Mouse (Mus musculus) inflammation-experienced regulatory T-cells, adult 16 weeks (primary cell): ENCODE data around the gene Nlrp6. TPM values are rescaled to one million over a fixed set of nuclear protein-coding genes. Genes with fewer than 3 reads are reported as not detected.

Experiments
- polyA plus RNA-seq: library from polyadenylated mRNA; unstranded; fragments of 100-300 nt; shearing (Covaris generic); gene quantifications from one replicate; pipeline ENCODE4 v1.2.1, GENCODE M21; 2017

The Nlrp6 gene
- not detected for polyA plus RNA-seq

DNA sequence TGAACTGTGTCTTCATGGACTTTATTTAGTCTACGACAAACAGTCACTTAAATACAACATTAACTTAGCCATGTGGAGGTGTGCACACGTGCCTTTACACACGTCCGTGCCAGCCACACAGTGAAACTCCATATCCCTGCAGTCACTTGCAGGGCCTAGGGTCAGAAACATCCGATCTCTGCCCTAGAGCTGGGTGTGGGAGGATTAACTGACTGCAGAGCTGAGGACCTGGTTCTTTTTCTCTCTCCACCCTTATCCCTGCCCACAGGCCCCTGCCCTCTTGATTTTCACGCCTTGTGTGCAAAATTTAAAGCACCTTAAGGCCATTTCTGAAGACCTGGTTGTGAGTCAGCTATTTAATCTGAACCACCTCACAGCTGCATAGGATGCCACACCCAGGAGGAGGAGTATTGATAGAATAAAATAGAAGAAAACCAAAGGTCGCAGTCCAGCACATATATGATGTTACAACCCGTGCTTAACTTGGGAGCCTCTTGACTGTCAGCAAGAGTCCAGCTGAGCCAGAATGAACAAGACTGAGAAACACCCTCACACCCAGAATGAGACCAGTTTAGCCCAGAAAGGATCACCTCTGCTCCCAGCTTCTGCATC is at the start of gene Nlrp6:
TSS of gene Nlrp6 (plus strand) at position 485 of the 612 bp plus-strand sequence.

GRCm38 (mm10) chr7:140881696-140882468 is 38.8 kb upstream of the Nlrp6 start, which contains the start of the genes Psmd13 and Sirt3:
Psmd13 (plus strand) TSS chr7:140881968.
Sirt3 (minus strand) TSS chr7:140882309.

DNA sequence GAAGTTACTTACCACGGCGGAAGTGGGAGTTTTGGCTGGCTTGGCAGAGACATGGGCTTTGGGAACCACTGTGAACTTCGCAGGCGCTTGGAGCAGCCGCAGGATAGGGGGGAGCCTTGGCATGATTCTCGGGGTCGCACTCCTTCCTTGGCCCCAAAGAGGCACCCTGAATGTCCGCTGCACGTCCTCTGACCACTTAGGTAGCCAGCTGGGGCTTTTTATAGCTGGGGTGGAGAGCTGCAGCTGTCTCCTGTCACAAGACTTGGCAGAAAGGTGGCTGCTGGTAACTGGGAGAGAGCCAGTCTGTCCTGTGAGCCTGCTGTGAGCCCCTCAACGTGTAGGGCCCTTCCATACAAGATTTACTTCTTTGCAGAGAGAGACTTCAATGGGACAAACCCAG is 20.5 kb upstream of the Nlrp6 start, which contains the start of gene Cox8b:
TSS of gene Cox8b (minus strand) at position 227 of the 400 bp plus-strand sequence.

DNA sequence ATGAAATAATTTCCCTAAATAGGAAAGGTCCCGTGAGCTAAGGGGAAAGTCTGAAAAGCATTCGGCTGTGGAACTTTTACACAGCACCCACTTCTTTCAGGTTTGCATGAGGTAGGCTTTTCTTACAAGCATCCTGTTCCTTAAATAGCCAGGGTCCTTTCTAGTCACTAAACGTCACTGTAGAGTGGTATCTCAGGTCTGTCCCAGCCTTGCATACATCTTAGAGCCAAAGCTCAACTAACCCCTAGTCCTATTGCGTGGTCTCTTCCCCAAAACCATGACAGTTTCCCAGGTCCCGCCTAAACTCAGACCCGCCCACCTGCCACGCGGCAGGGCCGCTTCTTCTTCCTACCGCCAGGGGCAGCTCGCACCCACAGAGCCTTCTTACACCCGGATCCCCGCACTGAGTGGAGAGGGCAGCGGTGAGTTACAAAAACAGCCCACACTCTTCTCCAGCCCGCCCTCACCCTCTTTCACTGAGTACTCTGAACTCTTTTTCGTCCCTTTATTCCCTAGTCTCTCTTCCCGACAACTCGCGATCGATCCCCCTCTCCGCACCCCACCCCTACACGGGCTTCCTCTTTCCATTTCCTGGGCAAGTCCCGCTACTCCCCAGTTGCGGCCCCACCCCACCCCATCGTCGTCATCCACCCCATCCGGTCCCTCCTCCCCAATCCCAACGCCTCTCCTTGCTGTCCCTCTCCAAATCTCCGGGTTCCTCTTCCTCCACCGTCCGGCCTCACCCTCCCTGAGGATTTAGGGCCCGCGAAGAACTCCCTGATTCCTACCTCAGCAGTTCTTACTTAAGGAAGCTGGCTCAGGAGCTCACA is 20.7 kb downstream of the Nlrp6 start, which contains the start of gene Pgghg:
TSS of gene Pgghg (plus strand) at position 170 of the 830 bp plus-strand sequence.

DNA sequence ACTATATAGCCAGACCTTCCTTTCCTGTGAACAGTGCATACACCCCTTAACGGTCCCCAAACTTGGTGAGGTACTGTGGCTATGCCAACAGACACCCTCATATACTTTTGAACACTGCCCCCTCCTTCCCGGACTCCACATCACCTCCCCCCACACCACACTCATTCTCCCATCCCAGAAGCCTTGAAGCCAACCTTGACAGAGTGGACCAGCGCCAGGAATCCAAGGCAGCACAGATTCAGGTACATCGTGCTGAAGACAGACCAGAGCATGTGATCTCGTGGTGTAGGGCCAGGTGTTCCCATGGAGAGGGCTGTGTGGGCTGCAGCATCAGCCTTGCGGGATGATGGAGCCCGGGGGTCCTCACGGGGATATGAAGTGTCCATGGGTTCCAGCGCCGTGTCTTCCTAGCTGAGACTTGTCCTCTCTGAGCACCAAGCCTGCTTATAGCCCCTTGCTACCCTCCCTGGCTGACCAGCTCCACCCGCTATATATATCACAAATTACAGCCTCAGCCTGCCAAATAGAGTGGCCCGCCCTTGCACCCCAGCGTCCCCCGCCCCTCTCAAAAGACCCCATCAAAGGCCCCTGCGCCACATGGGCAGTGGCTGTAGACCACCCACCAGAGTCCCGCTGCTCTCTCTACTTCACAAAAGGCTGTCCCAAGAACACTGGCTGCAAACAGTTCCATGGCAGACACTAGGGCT is 29.3 kb downstream of the Nlrp6 start, which contains the start of gene Ifitm5:
TSS of gene Ifitm5 (minus strand) at position 468 of the 707 bp plus-strand sequence.

DNA sequence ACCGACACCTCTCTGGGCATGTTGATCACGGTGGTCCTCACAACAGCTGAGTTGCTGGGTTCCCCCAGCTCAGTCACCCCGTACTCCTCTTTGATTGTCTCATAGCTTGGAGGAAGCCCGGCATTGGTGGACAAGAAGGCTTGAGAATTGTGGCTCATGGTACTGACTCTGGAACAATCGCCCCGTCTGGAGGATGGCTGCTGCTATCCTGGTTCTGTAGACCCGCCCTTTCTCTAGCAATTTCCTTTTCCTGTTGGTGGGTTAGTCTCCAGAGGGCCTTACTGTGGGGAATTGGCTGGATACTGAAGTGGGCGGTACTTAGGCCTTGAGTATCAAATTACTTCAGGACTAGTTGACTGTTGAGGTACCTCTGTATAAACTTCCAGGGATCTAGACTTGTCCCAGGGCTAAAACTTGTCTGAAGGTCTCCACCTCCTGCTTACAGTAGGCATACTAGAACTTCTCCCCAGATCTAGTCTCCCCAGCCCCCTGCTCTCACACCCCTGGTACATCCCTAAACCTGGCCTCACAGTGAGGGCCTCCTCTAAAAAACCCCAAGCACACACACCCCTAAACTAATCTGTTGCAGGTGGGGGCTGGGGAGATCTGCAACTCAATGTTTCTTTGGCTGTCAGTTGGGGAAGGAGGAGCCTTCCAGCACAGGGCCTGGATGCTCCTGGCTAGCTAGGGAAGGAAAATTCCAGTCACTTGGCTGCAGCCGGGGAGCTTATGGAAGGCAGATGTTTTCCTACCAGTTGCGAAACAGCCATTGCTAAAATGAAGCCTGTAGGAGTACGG is 35.3 kb downstream of the Nlrp6 start, which contains the start of the genes Gm45717 and Ifitm2:
TSS of gene Gm45717 (minus strand) at position 180 of the 798 bp plus-strand sequence.
TSS of gene Ifitm2 (minus strand) at position 230 of the 798 bp plus-strand sequence.

DNA sequence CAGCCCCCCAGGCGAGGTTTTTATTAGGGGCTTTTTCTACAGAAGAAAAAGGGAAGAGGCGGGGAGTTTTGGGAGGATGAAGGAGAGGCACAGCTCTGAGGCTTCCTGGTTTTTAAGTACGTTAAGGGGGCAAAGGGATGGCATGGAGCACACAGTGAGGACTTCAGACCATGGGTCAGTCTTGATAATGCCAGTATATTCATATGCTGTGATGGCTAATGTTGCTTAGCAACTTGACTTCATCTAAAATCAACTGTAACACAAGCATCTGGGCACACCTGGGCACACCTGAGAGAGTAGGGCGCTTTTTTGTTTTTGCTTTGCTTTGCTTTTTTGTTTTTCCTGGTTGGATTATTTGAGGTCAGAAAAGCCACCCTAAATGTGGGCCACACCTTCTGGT is 46.2 kb downstream of the Nlrp6 start, which contains the start of gene Ifitm1:
TSS of gene Ifitm1 (plus strand) at position 301 of the 400 bp plus-strand sequence.

Other genes with a start within 250 kb of the Nlrp6 start
- not detected for gene Olfr45, start 239.0 kb upstream of the Nlrp6 start, polyA plus RNA-seq
- not detected for gene Olfr541, start 223.6 kb upstream of the Nlrp6 start, polyA plus RNA-seq
- not detected for gene Cyp2e1, start 157.2 kb upstream of the Nlrp6 start, polyA plus RNA-seq
- 0.66 TPM for gene Syce1, start 133.1 kb upstream of the Nlrp6 start, polyA plus RNA-seq
- gene Zfp941, start 98.7 kb upstream of the Nlrp6 start, polyA plus RNA-seq = 0.20 TPM
- gene Urah, start 85.9 kb upstream of the Nlrp6 start, polyA plus RNA-seq = not detected
- gene Scgb1c1, start 75.4 kb upstream of the Nlrp6 start, polyA plus RNA-seq = not detected
- not detected for gene Odf3, start 73.1 kb upstream of the Nlrp6 start, polyA plus RNA-seq
- gene Gm45785, start 64.6 kb upstream of the Nlrp6 start, polyA plus RNA-seq = not detected
- gene Ric8a, start 63.9 kb upstream of the Nlrp6 start, polyA plus RNA-seq = 165 TPM
- 56.9 TPM for gene Bet1l, start 63.3 kb upstream of the Nlrp6 start, polyA plus RNA-seq
- 242 TPM for gene Psmd13, start 38.9 kb upstream of the Nlrp6 start, polyA plus RNA-seq
- gene Sirt3, start 38.6 kb upstream of the Nlrp6 start, polyA plus RNA-seq = 13.3 TPM
- not detected for gene Cox8b, start 20.5 kb upstream of the Nlrp6 start, polyA plus RNA-seq
- 45.4 TPM for gene Pgghg, start 20.5 kb downstream of the Nlrp6 start, polyA plus RNA-seq
- gene Ifitm5, start 29.4 kb downstream of the Nlrp6 start, polyA plus RNA-seq = 1.0 TPM
- not detected for gene Gm45717, start 35.0 kb downstream of the Nlrp6 start, polyA plus RNA-seq
- 35.4 TPM for gene Ifitm2, start 35.1 kb downstream of the Nlrp6 start, polyA plus RNA-seq
- 0.77 TPM for gene Ifitm1, start 46.3 kb downstream of the Nlrp6 start, polyA plus RNA-seq
- 6.3 TPM for gene Ifitm3, start 89.9 kb downstream of the Nlrp6 start, polyA plus RNA-seq
- not detected for gene Ifitm6, start 97.0 kb downstream of the Nlrp6 start, polyA plus RNA-seq
- gene Gm17387, start 108.2 kb downstream of the Nlrp6 start, polyA plus RNA-seq = not detected
- 21.9 TPM for gene B4galnt4, start 140.2 kb downstream of the Nlrp6 start, polyA plus RNA-seq
- 422 TPM for gene Pkp3, start 157.3 kb downstream of the Nlrp6 start, polyA plus RNA-seq
- 261 TPM for gene Sigirr, start 179.7 kb downstream of the Nlrp6 start, polyA plus RNA-seq
- gene Ano9, start 196.9 kb downstream of the Nlrp6 start, polyA plus RNA-seq = 0.24 TPM
- gene Ptdss2, start 201.5 kb downstream of the Nlrp6 start, polyA plus RNA-seq = 19.3 TPM